Mouse (Mus musculus) ES-E14 (cell line): ENCODE data around the gene Kras. TPM values are rescaled to one million over a fixed set of nuclear protein-coding genes. Genes with fewer than 3 reads are reported as not detected.

Experiments
- DNase-seq: peaks from one replicate; pipeline ENCODE4 v3.0.0-alpha.2; 2013; ENCODE audit warnings: low read depth, low spot score
- H3K27ac ChIP-seq: 2 replicates; pipeline ENCODE4 v1.5.1; 2012; ENCODE audit warnings: low read depth, mild to moderate bottlenecking, low read length, moderate library complexity, mixed read lengths; ENCODE audit not compliant: poor library complexity, insufficient read depth, severe bottlenecking
- H3K36me3 ChIP-seq: 2 replicates; pipeline ENCODE4 v1.6.1; 2012; ENCODE audit warnings: mild to moderate bottlenecking, low read length, moderate library complexity, mixed read lengths; ENCODE audit not compliant: control insufficient read depth, poor library complexity, insufficient read depth, severe bottlenecking
- H3K4me1 ChIP-seq, 2 experiments: fragments of 150-350 bp in 1 of 2; sonication (generic) in 1 of 2; 2 replicates each; pipeline ENCODE4 v1.6.1; 2012; ENCODE audit warnings: low read length in 2 of 2, mild to moderate bottlenecking in 1 of 2, mixed read lengths in 1 of 2; ENCODE audit not compliant: control insufficient read depth in 2 of 2, insufficient read depth in 2 of 2, poor library complexity in 1 of 2
- H3K4me3 ChIP-seq, 2 experiments: fragments of 150-350 bp in 1 of 2; sonication (generic) in 1 of 2; 2 replicates each; pipeline ENCODE4 v1.5.1; 2012; ENCODE audit warnings: low read length in 2 of 2, low read depth in 1 of 2, mild to moderate bottlenecking in 1 of 2, mixed read lengths in 1 of 2; ENCODE audit not compliant: insufficient read depth in 1 of 2, poor library complexity in 1 of 2, severe bottlenecking in 1 of 2
- H3K9ac ChIP-seq: 2 replicates; pipeline ENCODE4 v1.6.1; 2012; ENCODE audit warnings: low read depth, mild to moderate bottlenecking, low read length, mixed read lengths; ENCODE audit not compliant: poor library complexity, insufficient read depth, severe bottlenecking
- H3K9me3 ChIP-seq: fragments of 150-350 bp; sonication (generic); 2 replicates; pipeline ENCODE4 v1.6.1; 2012; ENCODE audit warnings: low read depth, mild to moderate bottlenecking, low read length; ENCODE audit not compliant: control insufficient read depth, insufficient read depth
- CHD2 ChIP-seq: IDR thresholded peaks from 2 replicates; pipeline ENCODE4 v1.6.1; 2014; ENCODE audit warnings: mild to moderate bottlenecking, low read depth, low read length, inconsistent platforms
- HCFC1 ChIP-seq: IDR thresholded peaks from 2 replicates; pipeline ENCODE4 v1.6.1; 2012; ENCODE audit warnings: low read length, inconsistent platforms, borderline replicate concordance; ENCODE audit not compliant: insufficient read depth
- MAFK ChIP-seq: IDR thresholded peaks from 2 replicates; pipeline ENCODE4 v1.6.1; 2014; ENCODE audit warnings: mild to moderate bottlenecking, low read depth, low read length, inconsistent platforms; ENCODE audit not compliant: insufficient read depth
- ZC3H11A ChIP-seq: IDR thresholded peaks from 2 replicates; pipeline ENCODE4 v1.6.1; 2012; ENCODE audit warnings: low read depth, mild to moderate bottlenecking, inconsistent platforms, low read length, borderline replicate concordance
- ZNF384 ChIP-seq: IDR thresholded peaks from 2 replicates; pipeline ENCODE4 v1.6.1; 2012; ENCODE audit warnings: low read depth, low read length, inconsistent platforms
- in situ Hi-C, 2 experiments: fragments of 600-800 bp; cut with MboI; formaldehyde crosslinking; loops; one replicate each; pipeline ENCODE4 v1.15.1; 2025; ENCODE audit warnings: low sequenced_read_pairs in 2 of 2, inconsistent platforms in 1 of 2; ENCODE audit not compliant: unreplicated experiment in 2 of 2
- total RNA-seq: library from RNA; depleted of rRNA; stranded (reverse); fragments of 300-350 nt; gene quantifications from 2 replicates; pipeline ENCODE4 v1.2.3, GENCODE M21; 2012

The Kras gene
- total RNA-seq, 1 experiment: 32.0 TPM

DNA sequence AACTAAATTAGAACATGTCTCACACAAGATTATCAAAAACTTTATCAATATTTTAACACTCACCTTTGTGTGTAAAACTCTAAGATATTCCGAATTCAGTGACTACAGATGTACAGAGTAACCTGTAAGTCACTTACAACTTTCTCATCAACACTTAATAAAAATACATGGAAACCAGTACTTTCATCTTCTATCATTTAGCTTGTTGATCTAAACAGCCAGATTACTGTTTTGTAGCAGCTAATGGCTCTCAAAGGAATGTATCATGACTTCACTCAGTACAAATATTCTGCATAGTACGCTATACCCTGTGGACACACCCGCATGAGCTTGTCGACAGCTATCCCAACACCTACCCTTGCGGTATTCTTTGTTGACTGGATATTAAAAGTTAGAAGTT is 3.2 kb downstream of the Kras start:
- DNase-seq: no peak
- H3K36me3 ChIP-seq: peaks cover 2% of the 10 kb centered on the region
- in situ Hi-C loops: no loop called here
- H3K9ac ChIP-seq: no peak overlapping the region
- no peak overlapping the region for H3K27ac ChIP-seq
- TF ChIP-seq MAFK (no peak), HCFC1 (no peak), ZC3H11A (no peak), CHD2 (no peak), ZNF384 (no peak)
- H3K4me1 ChIP-seq: peaks cover 0 to 2% of the 10 kb centered on the region in 2 experiments; a peak in 1 of 4 replicates
- H3K4me3 ChIP-seq: no peak overlapping the region
- no peaks in the 10 kb centered on the region for H3K9me3 ChIP-seq

DNA sequence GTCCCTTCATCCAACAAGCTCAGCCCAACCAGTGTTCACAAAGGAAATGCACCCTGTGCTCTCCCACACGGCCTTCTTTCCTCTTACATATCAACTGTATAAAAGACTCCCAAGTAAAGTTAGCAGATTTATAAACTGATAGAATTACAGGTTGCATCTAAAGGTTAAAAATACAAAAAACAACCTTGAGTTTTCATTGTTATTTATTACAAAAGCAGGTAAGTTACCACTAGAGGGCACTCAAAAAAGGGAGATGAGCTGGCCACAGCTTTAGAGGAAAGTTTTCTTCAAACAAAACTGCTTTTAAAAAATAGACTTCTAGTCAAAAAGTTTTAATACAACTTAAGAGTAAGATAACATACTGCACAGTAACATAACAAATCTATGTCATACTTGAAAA is 7.5 kb downstream of the Kras start:
- DNase-seq: no peak
- no peak overlapping the region for H3K4me3 ChIP-seq
- H3K4me1 ChIP-seq: no peaks in the 10 kb centered on the region
- no peak overlapping the region for H3K27ac ChIP-seq
- no peaks in the 10 kb centered on the region for H3K9me3 ChIP-seq
- no peak for TF ChIP-seq HCFC1
- no peak for TF ChIP-seq ZNF384
- TF ChIP-seq MAFK: no peak
- TF ChIP-seq ZC3H11A: no peak
- TF ChIP-seq CHD2: no peak
- in situ Hi-C loops: no loop called here
- peaks cover 7% of the 10 kb centered on the region for H3K36me3 ChIP-seq
- no peak overlapping the region for H3K9ac ChIP-seq

DNA sequence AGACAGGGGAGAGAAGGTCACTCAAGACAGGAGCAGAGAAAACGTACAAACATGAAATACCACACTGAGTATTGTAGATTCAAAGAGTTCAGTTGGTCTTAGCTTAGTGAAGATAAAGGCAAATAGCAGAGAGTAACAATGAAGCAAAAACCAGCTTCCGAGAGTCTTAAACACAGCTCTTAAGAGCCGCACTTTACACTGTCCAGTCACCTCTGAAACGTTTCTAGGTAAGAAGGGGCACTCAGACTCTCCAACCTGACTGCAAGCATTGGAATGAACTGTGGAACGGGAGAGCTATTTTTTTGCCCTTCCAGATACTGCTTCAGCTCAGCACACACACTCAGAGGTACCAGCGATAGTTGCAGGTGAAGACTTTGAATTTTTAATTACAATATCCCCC is 9.8 kb downstream of the Kras start:
- Histone ChIP-seq H3K36me3 (peaks cover 7% of the 10 kb centered on the region; the same call in 1 of the 2 replicates), H3K4me1 (no peaks in the 10 kb centered on the region), H3K4me3 (no peak overlapping the region), H3K27ac (no peak overlapping the region), H3K9ac (no peak overlapping the region), H3K9me3 (no peaks in the 10 kb centered on the region)
- TF ChIP-seq HCFC1 (no peak), ZNF384 (no peak), MAFK (no peak), ZC3H11A (no peak), CHD2 (no peak)
- no peak for DNase-seq
- in situ Hi-C loops: no loop called here

DNA sequence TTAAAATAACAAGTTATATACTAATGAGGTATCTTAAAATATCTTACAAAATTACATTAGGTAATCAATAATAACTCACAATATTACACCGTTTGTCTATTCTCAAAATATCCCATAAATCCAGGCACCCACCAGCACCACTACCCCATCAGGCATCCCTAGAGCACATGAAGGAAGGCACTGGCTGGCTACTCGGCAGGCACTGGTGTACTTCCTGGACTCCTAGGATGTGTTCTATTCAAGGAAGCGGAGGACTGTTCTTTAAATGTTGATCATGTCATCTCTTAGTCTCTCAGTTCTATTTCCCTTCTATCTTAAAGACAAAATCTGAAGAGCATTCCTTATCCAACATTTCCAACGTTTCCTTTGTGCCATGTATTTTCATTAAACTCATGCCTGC is 12.9 kb downstream of the Kras start:
- H3K4me3 ChIP-seq: no peak overlapping the region
- TF ChIP-seq MAFK: no peak
- TF ChIP-seq ZC3H11A: no peak
- no peak for TF ChIP-seq ZNF384
- TF ChIP-seq HCFC1: no peak
- TF ChIP-seq CHD2: no peak

DNA sequence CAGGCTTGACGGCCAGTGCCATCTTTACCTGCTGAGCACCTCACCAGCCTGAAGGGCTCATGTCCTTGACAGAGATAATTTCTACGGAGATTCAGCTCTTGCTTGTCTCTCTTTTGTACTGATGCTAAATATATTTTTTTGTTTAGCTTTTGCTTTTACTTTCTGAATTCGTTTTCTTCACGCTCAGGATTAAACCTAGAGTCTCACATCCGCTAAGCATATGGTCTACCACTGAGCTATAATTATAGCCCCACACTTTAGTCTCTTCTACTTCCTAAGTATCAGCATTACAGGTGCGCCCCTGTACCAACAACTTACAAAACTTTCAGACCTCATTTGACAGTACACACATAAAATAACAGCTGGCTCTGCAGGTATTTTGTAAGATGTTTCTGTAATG is 14.7 kb downstream of the Kras start:
- H3K4me1 ChIP-seq: no peaks in the 10 kb centered on the region
- no peak overlapping the region for H3K27ac ChIP-seq
- TF ChIP-seq ZNF384 (no peak), ZC3H11A (no peak), CHD2 (no peak), HCFC1 (no peak), MAFK (no peak)
- no peaks in the 10 kb centered on the region for H3K9me3 ChIP-seq
- peaks cover 11% of the 10 kb centered on the region for H3K36me3 ChIP-seq
- no peak overlapping the region for H3K4me3 ChIP-seq
- no peak for DNase-seq
- H3K9ac ChIP-seq: no peak overlapping the region
- in situ Hi-C loops: no loop called here

More for the DNA sequence above, 12.9 kb downstream of the Kras start:
- H3K9ac ChIP-seq: no peak overlapping the region
- DNase-seq: no peak
- no peak overlapping the region for H3K27ac ChIP-seq
- no peaks in the 10 kb centered on the region for H3K4me1 ChIP-seq
- no peaks in the 10 kb centered on the region for H3K9me3 ChIP-seq
- H3K36me3 ChIP-seq: peaks cover 7% of the 10 kb centered on the region; the same call in 1 of the 2 replicates
- in situ Hi-C loops: no loop called here
